Mouse (Mus musculus) midbrain, embryonic 10.5 days (tissue): Measurements from ENCODE around the gene Thoc7. TPM values are rescaled to one million over a fixed set of nuclear protein-coding genes. Genes with fewer than 3 reads are reported as not detected.

Source experiments
- DNase-seq: peaks from one replicate; pipeline ENCODE4 v3.0.0-alpha.2; 2017; ENCODE audit warnings: low spot score
- H3K27ac ChIP-seq: fragments of 300-500 bp; sonication (generic); replicated peaks from 2 replicates; pipeline ENCODE4 v1.5.1; 2016; ENCODE audit warnings: mild to moderate bottlenecking
- H3K27me3 ChIP-seq: fragments of 300-500 bp; sonication (generic); 2 replicates; pipeline ENCODE4 v1.6.1; 2016; ENCODE audit warnings: low read depth, mild to moderate bottlenecking; ENCODE audit not compliant: poor library complexity, severe bottlenecking
- H3K36me3 ChIP-seq: fragments of 300-500 bp; sonication (generic); 2 replicates; pipeline ENCODE4 v1.6.1; 2016; ENCODE audit warnings: mild to moderate bottlenecking, moderate library complexity
- H3K4me1 ChIP-seq: fragments of 300-500 bp; sonication (generic); 2 replicates; pipeline ENCODE4 v1.6.1; 2016
- H3K4me3 ChIP-seq: fragments of 300-500 bp; sonication (generic); 2 replicates; pipeline ENCODE4 v1.5.1; 2016; ENCODE audit warnings: mild to moderate bottlenecking, moderate library complexity
- H3K9me3 ChIP-seq: fragments of 300-500 bp; sonication (generic); replicated peaks from 2 replicates; pipeline ENCODE4 v1.6.1; 2016; ENCODE audit warnings: mild to moderate bottlenecking
- WGBS: fragments of 180-500 bp; shearing (Covaris S2); methylation state at CpG from one replicate; pipeline ENCODE4 v1.1.7; 2016; 5-methylcytosine and 5-hydroxymethylcytosine counted together
- polyA plus RNA-seq: library from polyadenylated mRNA; unstranded; fragments of >200 nt; fragmentation: Nextera tagmentation; extraction: Ambion mirVana; gene quantifications from 2 replicates; pipeline ENCODE4 v1.2.1, GENCODE M21; 2016

Thoc7 gene
- polyA plus RNA-seq, 1 experiment from 2014 or later = 235 TPM

DNA sequence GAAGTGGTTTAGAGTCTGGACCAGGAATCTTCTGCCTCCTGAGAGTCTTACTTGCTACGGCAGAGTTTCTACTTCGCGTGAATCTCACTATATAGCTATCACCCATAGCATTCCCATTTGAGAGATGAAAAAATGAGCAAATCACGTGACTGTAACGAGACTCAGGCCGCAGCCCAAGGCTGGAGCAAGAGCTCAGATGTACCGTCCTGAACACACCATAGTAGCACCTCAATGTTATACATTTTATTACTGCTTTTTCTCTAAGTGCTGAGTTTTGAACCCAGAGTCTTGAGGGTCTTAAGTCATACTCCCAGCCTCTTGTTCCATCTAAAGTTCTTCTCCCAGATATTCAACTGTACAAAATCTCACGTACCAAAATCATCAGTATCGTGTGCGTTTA is 44.4 kb downstream of the Thoc7 start:
- no peak for DNase-seq
- WGBS = 90% methylated on average over 10 of the region's 10 CpGs

DNA sequence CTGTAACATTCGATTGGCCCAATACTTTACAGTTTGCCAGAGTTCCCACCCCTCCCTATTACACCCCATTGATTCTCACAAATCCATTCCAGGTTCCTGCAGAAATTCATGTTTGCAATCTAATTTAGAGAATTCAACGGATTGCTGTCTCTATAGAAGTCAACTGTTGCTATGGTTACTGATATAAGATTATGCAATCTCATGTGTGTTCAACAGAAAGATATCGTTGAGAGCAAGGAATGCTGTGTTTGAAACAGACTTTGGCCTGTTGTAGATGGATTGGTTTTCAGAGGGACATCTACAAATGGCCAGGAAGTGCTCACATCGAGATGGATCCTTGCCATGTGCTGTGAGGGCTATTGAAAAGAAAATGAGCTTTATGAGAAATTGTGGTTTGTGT is 46.4 kb downstream of the Thoc7 start:
- no peaks in the 10 kb centered on the region for H3K9me3 ChIP-seq
- H3K27ac ChIP-seq = no peak overlapping the region
- 82% methylated on average over 4 of the region's 4 CpGs for WGBS
- H3K27me3 ChIP-seq = no peaks in the 10 kb centered on the region
- peaks cover 6% of the 10 kb centered on the region; the same call in 1 of the 2 replicates for H3K4me1 ChIP-seq
- no peak overlapping the region for H3K4me3 ChIP-seq
- DNase-seq = no peak
- no peaks in the 10 kb centered on the region for H3K36me3 ChIP-seq

More for the DNA sequence above, 44.4 kb downstream of the Thoc7 start:
- no peaks in the 10 kb centered on the region for H3K27me3 ChIP-seq
- H3K36me3 ChIP-seq = no peaks in the 10 kb centered on the region
- no peak overlapping the region for H3K27ac ChIP-seq
- H3K9me3 ChIP-seq = no peaks in the 10 kb centered on the region
- no peak overlapping the region for H3K4me3 ChIP-seq
- peaks cover 6% of the 10 kb centered on the region; the same call in 1 of the 2 replicates for H3K4me1 ChIP-seq

DNA sequence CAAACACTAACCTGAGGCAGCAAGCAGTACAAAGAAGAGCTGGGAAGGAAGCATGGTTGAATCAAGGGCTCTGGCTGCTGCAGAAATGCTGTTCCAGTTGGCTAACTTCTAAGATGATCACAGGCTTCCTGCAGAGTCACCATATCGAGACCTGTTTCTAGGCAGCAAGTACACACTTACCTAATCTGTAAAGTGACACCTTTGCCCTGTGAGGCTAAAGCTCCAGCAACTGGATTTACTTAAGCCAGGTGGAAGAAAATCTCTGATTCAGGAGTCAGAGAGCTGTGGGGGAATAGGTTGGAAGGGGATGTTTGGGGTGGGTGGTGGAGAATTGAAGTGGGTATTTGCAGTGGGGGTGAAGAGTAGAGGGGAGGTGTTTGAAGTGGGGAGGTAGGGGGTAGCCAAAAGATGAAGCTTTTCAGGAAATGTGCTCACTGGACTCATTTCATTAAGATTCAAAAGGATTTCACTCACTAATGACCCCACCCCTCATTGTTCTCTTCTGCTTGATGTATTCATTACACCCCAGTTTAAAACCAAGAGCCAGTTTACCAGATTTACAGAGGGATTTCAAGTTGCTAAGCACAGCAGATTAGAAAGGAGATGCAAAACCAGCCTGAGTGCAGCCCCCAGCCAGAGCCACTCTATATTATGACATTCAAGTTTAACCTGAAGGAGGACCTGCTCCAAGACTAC is 47.1 kb downstream of the Thoc7 start, which contains the start of gene Gm281:
Gene Gm281 (minus strand): TSS at position 92 of the 696 bp plus-strand sequence.
- no peaks in the 10 kb centered on the region for H3K27me3 ChIP-seq
- H3K4me3 ChIP-seq = no peak within 1 kb of the TSS
- no peaks in the 10 kb centered on the region for H3K36me3 ChIP-seq
- WGBS = 15% methylated on average over 1 of the region's 1 CpGs
- DNase-seq = no peak
- no peak within 1 kb of the TSS for H3K27ac ChIP-seq
- H3K4me1 ChIP-seq = peaks cover 6% of the 10 kb centered on the region; the same call in 1 of the 2 replicates
- H3K9me3 ChIP-seq = no peaks in the 10 kb centered on the region

DNA sequence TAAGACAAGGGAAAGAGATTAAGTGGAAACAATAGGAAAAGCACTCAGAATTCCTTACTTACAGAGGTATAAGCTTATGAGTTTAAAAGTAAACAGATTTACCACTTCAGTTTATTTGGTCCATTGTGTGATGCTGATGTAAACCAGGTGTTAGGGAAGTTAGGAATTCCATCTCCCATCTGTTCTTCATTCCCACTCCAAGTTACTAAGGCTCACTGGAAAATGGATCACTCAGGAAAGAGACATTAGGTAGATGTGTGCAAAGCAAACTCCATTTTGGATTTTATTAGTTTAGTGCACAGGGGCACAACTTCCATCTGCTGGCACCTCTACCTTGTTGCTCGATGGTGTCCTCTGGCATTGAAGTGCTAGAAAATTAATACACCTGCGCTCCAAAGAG is 51.5 kb downstream of the Thoc7 start:
- Histone ChIP-seq H3K27me3 (no peaks in the 10 kb centered on the region), H3K27ac (no peak overlapping the region), H3K9me3 (no peaks in the 10 kb centered on the region), H3K36me3 (no peaks in the 10 kb centered on the region), H3K4me1 (peaks cover 6% of the 10 kb centered on the region; the same call in 1 of the 2 replicates), H3K4me3 (no peak overlapping the region)
- 94% methylated on average over 2 of the region's 2 CpGs for WGBS
- DNase-seq = no peak

DNA sequence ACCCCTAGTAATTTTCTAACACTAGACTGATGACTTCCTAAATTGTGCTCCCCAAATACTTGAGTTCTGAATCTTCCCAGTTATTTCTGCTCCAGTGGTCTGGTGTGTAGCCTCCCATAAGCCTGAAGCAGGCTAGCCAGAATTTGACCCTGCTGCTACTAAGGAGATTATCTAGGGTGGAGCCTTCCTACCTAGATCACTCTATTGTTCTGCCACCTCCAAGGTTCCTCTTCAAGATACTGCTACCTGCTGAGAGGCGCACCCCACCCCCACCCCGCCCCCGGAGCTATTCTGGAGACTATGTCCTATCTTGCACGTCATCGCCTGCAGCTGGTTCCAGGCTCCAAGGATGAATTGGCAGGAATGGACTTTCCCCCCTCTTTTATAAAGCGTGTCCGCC is 54.5 kb downstream of the Thoc7 start:
- H3K4me1 ChIP-seq = no peaks in the 10 kb centered on the region
- H3K4me3 ChIP-seq = no peak overlapping the region
- no peaks in the 10 kb centered on the region for H3K9me3 ChIP-seq
- H3K27ac ChIP-seq = no peak overlapping the region
- WGBS = 86% methylated on average over 7 of the region's 7 CpGs
- H3K36me3 ChIP-seq = no peaks in the 10 kb centered on the region
- no peak for DNase-seq
- no peaks in the 10 kb centered on the region for H3K27me3 ChIP-seq

DNA sequence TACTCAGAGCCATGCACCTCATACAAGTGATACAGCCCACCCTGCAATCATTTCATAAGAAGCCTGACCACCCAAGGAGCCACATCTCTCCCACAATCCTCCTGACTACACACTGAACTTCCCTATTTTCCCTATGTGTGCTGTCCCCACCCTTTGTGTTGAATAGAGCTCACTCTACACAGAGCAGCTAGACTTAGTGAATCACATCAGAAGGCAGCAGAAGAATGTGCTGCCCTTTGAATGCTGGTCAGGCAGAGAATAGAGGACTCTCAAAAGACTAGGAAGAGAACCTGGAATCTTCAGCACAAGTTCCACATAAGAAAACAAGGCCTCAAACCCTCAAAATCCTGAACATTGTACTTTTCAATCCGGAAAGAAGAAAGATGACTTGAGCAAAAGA is 55.2 kb downstream of the Thoc7 start:
- H3K9me3 ChIP-seq = no peaks in the 10 kb centered on the region
- H3K4me3 ChIP-seq = no peak overlapping the region
- no peak overlapping the region for H3K27ac ChIP-seq
- no peaks in the 10 kb centered on the region for H3K36me3 ChIP-seq
- no peaks in the 10 kb centered on the region for H3K27me3 ChIP-seq
- no peak for DNase-seq
- WGBS = 81% methylated on average over 1 of the region's 1 CpGs
- peaks cover 2% of the 10 kb centered on the region for H3K4me1 ChIP-seq

DNA sequence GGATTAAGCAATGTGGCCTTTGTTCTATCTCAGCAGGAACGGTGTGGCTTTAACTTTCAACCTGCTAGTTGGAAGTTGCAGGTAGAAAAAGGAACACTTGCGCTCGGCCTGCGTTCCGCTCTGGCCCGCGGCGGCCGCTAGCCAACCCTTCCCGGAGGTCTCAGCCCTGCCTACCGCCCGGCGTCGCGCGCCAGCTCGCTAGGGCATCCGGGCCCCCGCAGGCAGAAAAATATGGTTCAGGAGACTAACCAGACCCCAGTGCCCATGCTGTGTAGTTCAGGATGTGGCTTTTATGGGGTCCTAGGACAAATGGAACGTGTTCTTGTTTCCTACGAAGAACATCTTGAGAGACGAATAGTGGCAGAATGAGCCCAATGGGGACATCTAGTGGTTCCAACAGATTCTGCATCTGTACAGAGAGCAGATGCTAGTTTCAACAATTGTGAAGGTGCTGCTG is 60.0 kb downstream of the Thoc7 start:
- under 1% methylated on average over 22 of the region's 22 CpGs for WGBS
- Histone ChIP-seq H3K4me1 (peaks cover 7% of the 10 kb centered on the region), H3K36me3 (no peaks in the 10 kb centered on the region), H3K4me3 (peak overlapping the region; percentile 68), H3K27ac (peak overlapping the region; percentile 87), H3K27me3 (peaks cover 11% of the 10 kb centered on the region), H3K9me3 (no peaks in the 10 kb centered on the region)
- peak; percentile 69 for DNase-seq

Other genes with a start within 250 kb of the Thoc7 start
- not detected in 2 replicates for gene Gm281, start 47.4 kb downstream of the Thoc7 start, polyA plus RNA-seq
- 3.5 and 3.6 TPM in 2 replicates for gene Atxn7, start 412 bp downstream of the Thoc7 start, polyA plus RNA-seq
- gene Psmd6, start 159.1 kb upstream of the Thoc7 start, polyA plus RNA-seq = 301 and 307 TPM in 2 replicates
- gene Olfr720, start 225.0 kb upstream of the Thoc7 start, polyA plus RNA-seq = not detected in 2 replicates